Mouse (Mus musculus) thymus, adult 2 months (tissue): ENCODE data around the gene Gm7247. TPM values are rescaled to one million over a fixed set of nuclear protein-coding genes. Genes with fewer than 3 reads are reported as not detected.

Experiments used
- DNase-seq: peaks from one replicate; pipeline ENCODE4 v3.0.0; 2021
- H3K27ac ChIP-seq: fragments of 200-500 bp; 2 replicates; pipeline ENCODE4 v1.5.1; 2012; ENCODE audit warnings: low read length, control low read depth; ENCODE audit not compliant: control insufficient read depth, insufficient read depth
- H3K27me3 ChIP-seq: fragments of 200-500 bp; 2 replicates; pipeline ENCODE4 v1.6.1; 2012; ENCODE audit warnings: mild to moderate bottlenecking, low read length, moderate library complexity, mixed read lengths; ENCODE audit not compliant: control insufficient read depth, insufficient read depth
- H3K36me3 ChIP-seq: fragments of 200-500 bp; 2 replicates; pipeline ENCODE4 v1.6.1; 2012; ENCODE audit warnings: mild to moderate bottlenecking, low read length, moderate library complexity; ENCODE audit not compliant: control insufficient read depth, insufficient read depth
- H3K4me1 ChIP-seq: fragments of 200-500 bp; replicated peaks from 2 replicates; pipeline ENCODE4 v1.6.1; 2012; ENCODE audit warnings: low read length; ENCODE audit not compliant: control insufficient read depth, insufficient read depth
- H3K4me3 ChIP-seq: fragments of 200-500 bp; 2 replicates; pipeline ENCODE4 v1.5.1; 2012; ENCODE audit warnings: mild to moderate bottlenecking, low read length, control low read depth, moderate library complexity; ENCODE audit not compliant: control insufficient read depth, insufficient read depth
- CTCF ChIP-seq: fragments of 200-500 bp; IDR thresholded peaks from 2 replicates; pipeline ENCODE4 v1.5.1; 2012; ENCODE audit warnings: mild to moderate bottlenecking, control low read depth, low read length, moderate library complexity, borderline replicate concordance; ENCODE audit not compliant: control insufficient read depth, poor library complexity, insufficient read depth; ENCODE audit errors: extremely low read depth
- POLR2A ChIP-seq: fragments of 200-500 bp; IDR thresholded peaks from 2 replicates; pipeline ENCODE4 v1.6.1; 2012; ENCODE audit warnings: mild to moderate bottlenecking, low read length, control low read depth, moderate library complexity; ENCODE audit not compliant: control insufficient read depth, poor library complexity, insufficient read depth; ENCODE audit errors: extremely low read depth
- WGBS: fragments of 180-500 bp; shearing (Covaris S2); methylation state at CpG from one replicate; pipeline ENCODE4 v1.1.7; 2018; 5-methylcytosine and 5-hydroxymethylcytosine counted together
- polyA plus RNA-seq: library from polyadenylated mRNA; depleted of rRNA; stranded (reverse); fragments of >200 nt; gene quantifications from 2 replicates; pipeline ENCODE4 v1.2.3, GENCODE M21; 2012; rRNA removed

Gm7247 gene
- not detected in 2 replicates for polyA plus RNA-seq

GRCm38 (mm10) chr14:51361456-51361855 is at the start of gene Gm7247:
Gene Gm7247, plus strand, starts transcription at chr14:51361756.
- no peaks in the 10 kb centered on the region for H3K27me3 ChIP-seq
- no peaks in the 10 kb centered on the region for H3K36me3 ChIP-seq
- no peak within 1 kb of the TSS for H3K4me3 ChIP-seq
- WGBS, result 89% methylated on average over 1 of the region's 1 CpGs
- no peak for DNase-seq
- no peak for TF ChIP-seq POLR2A
- TF ChIP-seq CTCF, result no peak
- H3K27ac ChIP-seq, result no peak within 1 kb of the TSS
- H3K4me1 ChIP-seq, result no peaks in the 10 kb centered on the region

DNA sequence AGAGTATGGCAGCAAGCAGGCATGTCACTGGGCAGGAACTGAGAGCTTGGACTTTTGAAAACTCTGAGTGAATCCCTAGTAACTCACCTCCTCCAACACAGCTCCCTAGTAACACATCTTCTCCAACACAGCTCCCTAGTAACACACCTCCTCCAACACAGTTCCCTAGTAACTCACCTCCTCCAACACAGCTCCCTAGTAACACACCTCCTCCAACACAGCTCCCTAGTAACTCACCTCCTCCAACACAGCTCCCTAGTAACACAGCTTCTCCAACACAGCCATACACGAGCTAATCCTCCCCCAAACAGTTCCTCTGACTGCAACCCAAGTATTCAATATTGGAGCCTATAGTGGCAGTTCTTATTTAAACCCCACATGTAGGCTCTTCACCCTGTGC is 37.6 kb upstream of the Gm7247 start:
- TF ChIP-seq CTCF (no peak), POLR2A (no peak)
- Histone ChIP-seq H3K4me3 (no peak overlapping the region), H3K36me3 (no peaks in the 10 kb centered on the region), H3K27ac (no peak overlapping the region), H3K4me1 (no peaks in the 10 kb centered on the region), H3K27me3 (no peaks in the 10 kb centered on the region)
- no peak for DNase-seq
- WGBS, result 67% methylated on average over 1 of the region's 1 CpGs

- no peak overlapping the region for H3K4me3 ChIP-seq
- no peak for DNase-seq
- H3K27me3 ChIP-seq, result no peaks in the 10 kb centered on the region
- TF ChIP-seq POLR2A (no peak), CTCF (no peak)
- H3K4me1 ChIP-seq, result no peaks in the 10 kb centered on the region
- no peak overlapping the region for H3K27ac ChIP-seq
- no peaks in the 10 kb centered on the region for H3K36me3 ChIP-seq
These were observed 15.5 kb upstream of the Gm7247 start for GRCm38 (mm10) chr14:51346027-51346426.

DNA sequence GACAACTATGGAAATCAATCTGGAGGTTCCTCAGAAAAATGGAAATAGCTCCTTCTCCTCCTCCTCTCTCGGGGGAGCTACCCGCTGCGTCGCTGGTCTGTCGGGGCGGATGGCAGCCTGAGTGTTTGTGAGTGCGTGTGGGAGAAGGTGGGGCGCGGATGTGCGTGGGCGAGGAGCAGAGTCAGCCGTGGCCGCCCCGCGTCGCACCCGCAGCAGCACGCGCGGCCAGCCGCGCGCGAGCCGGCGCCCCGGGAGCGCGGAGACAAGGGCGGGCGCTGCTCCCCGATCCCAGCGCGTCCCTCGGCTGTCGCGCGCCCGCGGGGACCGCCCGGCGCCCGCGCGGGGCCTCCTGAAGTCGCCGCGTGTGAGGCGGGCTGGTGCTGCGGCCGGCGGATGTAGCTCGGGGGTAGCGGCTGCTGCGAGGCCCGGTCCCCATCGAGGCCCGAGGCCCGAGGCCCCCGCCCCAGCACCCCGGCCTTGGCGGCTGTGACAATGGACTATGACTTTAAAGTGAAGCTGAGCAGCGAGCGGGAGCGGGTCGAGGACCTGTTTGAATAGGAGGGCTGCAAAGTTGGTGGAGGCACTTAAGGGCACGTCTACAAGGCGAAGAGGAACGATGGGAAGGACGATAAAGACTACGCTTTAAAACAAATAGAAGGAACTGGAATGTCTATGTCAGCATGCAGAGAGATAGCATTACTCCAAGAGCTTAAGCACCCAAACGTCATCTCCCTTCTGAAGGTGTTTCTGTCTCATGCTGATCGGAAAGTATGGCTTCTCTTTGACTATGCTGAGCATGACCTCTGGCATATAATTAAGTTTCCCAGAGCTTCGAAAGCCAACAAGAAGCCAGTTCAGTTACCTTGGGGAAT is 3.2 kb upstream of the Gm7247 start:
- WGBS, result 5% methylated on average over 74 of the region's 75 CpGs
- DNase-seq, result no peak
- Histone ChIP-seq H3K4me1 (no peaks in the 10 kb centered on the region), H3K27me3 (no peaks in the 10 kb centered on the region), H3K4me3 (no peak overlapping the region), H3K36me3 (no peaks in the 10 kb centered on the region), H3K27ac (no peak overlapping the region)
- TF ChIP-seq POLR2A, result no peak
- TF ChIP-seq CTCF, result no peak

DNA sequence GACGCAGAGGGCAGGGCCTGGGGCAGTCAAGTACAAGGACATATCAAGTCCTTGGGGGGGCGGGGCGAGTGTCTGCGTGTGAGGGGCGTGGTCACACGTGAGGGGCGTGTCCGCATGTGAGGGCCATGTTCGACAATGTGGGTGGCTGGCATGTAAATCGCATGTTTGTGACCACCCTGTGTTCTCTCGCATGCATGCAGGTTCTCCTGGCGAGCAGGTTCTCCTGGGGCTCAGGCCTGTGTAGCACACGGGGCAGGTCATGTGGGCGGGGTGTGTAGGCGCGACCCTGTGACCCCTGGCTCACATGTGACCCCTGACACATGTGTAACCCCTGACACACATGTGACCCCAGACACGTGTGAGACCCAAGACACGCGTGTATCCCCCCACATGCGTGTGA is 21.2 kb downstream of the Gm7247 start:
- Histone ChIP-seq H3K27ac (no peak overlapping the region), H3K27me3 (no peaks in the 10 kb centered on the region), H3K4me3 (no peak overlapping the region), H3K36me3 (no peaks in the 10 kb centered on the region), H3K4me1 (no peaks in the 10 kb centered on the region)
- TF ChIP-seq CTCF, result no peak
- TF ChIP-seq POLR2A, result no peak
- WGBS, result 98% methylated on average over 20 of the region's 20 CpGs
- DNase-seq, result no peak

DNA sequence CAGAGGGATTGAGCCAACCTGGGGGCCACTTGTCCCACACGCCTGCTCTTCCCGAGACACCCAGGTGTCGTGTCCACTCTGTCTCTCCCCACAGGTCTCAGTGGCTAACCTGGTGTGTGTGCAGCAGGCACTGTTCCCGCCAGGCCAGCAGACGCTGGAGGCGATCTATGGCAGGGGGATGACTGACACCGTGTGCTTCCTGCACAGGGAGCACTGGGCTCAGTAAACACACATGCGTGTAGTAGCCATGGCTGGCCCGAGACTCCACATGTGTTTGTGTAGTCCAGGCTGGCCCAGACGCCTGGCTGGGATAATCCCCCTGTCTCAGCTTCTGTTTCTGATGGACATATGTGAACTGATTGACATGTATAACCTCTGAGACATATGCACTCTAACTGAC is 22.8 kb downstream of the Gm7247 start:
- Histone ChIP-seq H3K4me1 (no peaks in the 10 kb centered on the region), H3K27ac (no peak overlapping the region), H3K4me3 (no peak overlapping the region), H3K36me3 (no peaks in the 10 kb centered on the region), H3K27me3 (no peaks in the 10 kb centered on the region)
- no peak for DNase-seq
- WGBS, result 97% methylated on average over 10 of the region's 10 CpGs
- TF ChIP-seq CTCF (no peak), POLR2A (no peak)
